In genomic region chr1:161038968-161039721, GRCm38 (mm10) we compare ENCODE assay signal across 10 mouse cellular contexts. TPM values are rescaled to one million over a fixed set of nuclear protein-coding genes. Genes with fewer than 3 reads are reported as not detected.
DNase-seq lines count a peak whose midpoint lies in the region; ATAC-seq and TF ChIP-seq lines count a peak whose summit lies in the region.
"Had no signal": no experiment of that assay in that cellular context is flagged by ENCODE, and none has a peak within 500 bp of the region (broad histone marks: within the 10 kb centered on the region; RNA-seq: fewer than 3 reads in every experiment).

No protein-coding gene starts in this region.

- H3K36me3 ChIP-seq in kidney, embryonic 14.5 days (ENCODE audit: control insufficient read depth, insufficient read depth, low read length) = peaks cover 62% of the 10 kb centered on the region
- H3K36me3 ChIP-seq in kidney, adult 2 months (ENCODE audit: control insufficient read depth, insufficient read depth, low read length) = peaks cover 9% of the 10 kb centered on the region
- H3K36me3 ChIP-seq in intestine, embryonic 15.5 days = peaks cover 2% of the 10 kb centered on the region; the same call in 1 of the 2 replicates
- H3K36me3 ChIP-seq in neural tube, embryonic 11.5 days (ENCODE audit: control insufficient read depth, insufficient read depth, low read length) = peaks cover 6% of the 10 kb centered on the region; the same call in 1 of the 2 replicates

- H3K27ac ChIP-seq in kidney, embryonic 14.5 days (ENCODE audit: low read depth, low read length) = 0 out of 2 replicates have a peak overlapping the region, but pooled peaks have one; percentile 5
- H3K27ac ChIP-seq in kidney, adult 2 months (ENCODE audit: insufficient read depth, low read depth, low read length) = no peak overlapping the region
- H3K27ac ChIP-seq in intestine, embryonic 15.5 days = no peak overlapping the region
- no peak overlapping the region for H3K27ac ChIP-seq in neural tube, embryonic 11.5 days (ENCODE audit: low read depth, low read length)
- H3K27ac ChIP-seq: macrophage had no signal

- DNase-seq in kidney, adult 2 months = no peak
- DNase-seq in embryo, embryonic 9.5 days (ENCODE audit: extremely low spot score) = peak; percentile 84
- peak; percentile 39 for DNase-seq in neural tube, embryonic 11.5 days (ENCODE audit: low spot score)
- DNase-seq in gastrocnemius, postnatal 10 days = no peak
- DNase-seq in kidney, postnatal 4 days = no peak

- no peak overlapping the region for H3K9ac ChIP-seq in kidney, embryonic 14.5 days (ENCODE audit: low read depth, low read length)
- no peak overlapping the region for H3K9ac ChIP-seq in intestine, embryonic 15.5 days
- no peak overlapping the region for H3K9ac ChIP-seq in neural tube, embryonic 11.5 days (ENCODE audit: low read length)
- H3K9ac ChIP-seq: embryonic facial prominence, embryonic 12.5 days had no signal

- H3K9me3 ChIP-seq in kidney, embryonic 14.5 days (ENCODE audit: control insufficient read depth, low read length) = no peaks in the 10 kb centered on the region
- no peaks in the 10 kb centered on the region for H3K9me3 ChIP-seq in intestine, embryonic 15.5 days
- H3K9me3 ChIP-seq in neural tube, embryonic 11.5 days (ENCODE audit: control insufficient read depth, low read length) = no peaks in the 10 kb centered on the region
- H3K9me3 ChIP-seq: embryonic facial prominence, embryonic 12.5 days had no signal

- TF ChIP-seq CTCF in kidney, adult 2 months (conservative IDR thresholded peaks at IDR 0.05; ENCODE audit: insufficient read depth, insufficient read length, low read depth, low read length) = no peak

- WGBS in kidney, embryonic 14.5 days = 17% methylated on average over 3 of the region's 3 CpGs
- WGBS in kidney, adult 2 months = 45% methylated on average over 3 of the region's 3 CpGs
- 14% methylated on average over 3 of the region's 3 CpGs for WGBS in intestine, embryonic 15.5 days
- 9% methylated on average over 3 of the region's 3 CpGs for WGBS in neural tube, embryonic 11.5 days

- ATAC-seq in kidney, embryonic 14.5 days (ENCODE audit: low FRiP score, low TSS enrichment) = no peak; the same call in 1 of the 2 replicates
- peak; percentile 12 for ATAC-seq in intestine, embryonic 15.5 days
- ATAC-seq in neural tube, embryonic 11.5 days (ENCODE audit: insufficient read depth, low FRiP score, low TSS enrichment) = peak; percentile 0; the same call in 1 of the 2 replicates
- ATAC-seq in monocyte, adult 5-6 weeks (replicated peaks; ENCODE audit: insufficient number of reproducible peaks, low FRiP score, low TSS enrichment, poor library complexity, severe bottlenecking) = no peak

- no peak overlapping the region for H3K4me3 ChIP-seq in kidney, embryonic 14.5 days (ENCODE audit: low read length)
- no peak overlapping the region for H3K4me3 ChIP-seq in kidney, adult 2 months (ENCODE audit: insufficient read depth, low read depth, low read length)
- H3K4me3 ChIP-seq in intestine, embryonic 15.5 days (replicated peaks) = no peak overlapping the region
- no peak overlapping the region for H3K4me3 ChIP-seq in neural tube, embryonic 11.5 days (ENCODE audit: low read depth, low read length)

- TF ChIP-seq POLR2A in kidney, adult 2 months (IDR thresholded peaks at IDR 0.05; ENCODE audit: low read depth, low read length) = no peak

- H3K4me2 ChIP-seq in kidney, embryonic 14.5 days (replicated peaks; ENCODE audit: low read depth, low read length) = no peak overlapping the region
- H3K4me2 ChIP-seq in intestine, embryonic 15.5 days (replicated peaks) = no peak overlapping the region
- no peak overlapping the region for H3K4me2 ChIP-seq in neural tube, embryonic 11.5 days (ENCODE audit: low read depth)

- H3K27me3 ChIP-seq in kidney, embryonic 14.5 days (ENCODE audit: control insufficient read depth, insufficient read depth, low read length) = no peaks in the 10 kb centered on the region
- H3K27me3 ChIP-seq in kidney, adult 2 months (replicated peaks; ENCODE audit: control insufficient read depth, insufficient read depth, low read length) = no peaks in the 10 kb centered on the region
- H3K27me3 ChIP-seq in intestine, embryonic 15.5 days (replicated peaks) = no peaks in the 10 kb centered on the region
- no peaks in the 10 kb centered on the region for H3K27me3 ChIP-seq in neural tube, embryonic 11.5 days (ENCODE audit: control insufficient read depth, insufficient read depth, low read length)
- H3K27me3 ChIP-seq: embryonic facial prominence, embryonic 12.5 days had no signal

- peaks cover 2% of the 10 kb centered on the region; the same call in 1 of the 2 replicates for H3K4me1 ChIP-seq in kidney, embryonic 14.5 days (ENCODE audit: control insufficient read depth, insufficient read depth, low read length)
- H3K4me1 ChIP-seq in kidney, adult 2 months (ENCODE audit: control insufficient read depth, insufficient read depth, low read length) = peaks cover 10% of the 10 kb centered on the region
- no peaks in the 10 kb centered on the region for H3K4me1 ChIP-seq in intestine, embryonic 15.5 days (replicated peaks)
- peaks cover 4% of the 10 kb centered on the region for H3K4me1 ChIP-seq in neural tube, embryonic 11.5 days (ENCODE audit: control insufficient read depth, insufficient read depth, low read length)

RNA-seq across cellular contexts. Expression of gene Zbtb37, which starts 4.5 kb away (rescaled TPM):
- polyA plus RNA-seq in kidney, embryonic 14.5 days (2014; fragmentation: Nextera tagmentation; extraction: Ambion mirVana) = 11.0 and 13.3 TPM in 2 replicates
- 1.7 and 1.8 TPM in 2 replicates for polyA plus RNA-seq in kidney, adult 2 months (2012; rRNA removed)
- 6.0 and 8.3 TPM in 2 replicates for polyA plus RNA-seq in intestine, embryonic 15.5 days (2015; fragmentation: Nextera tagmentation; extraction: Ambion mirVana)
- polyA plus RNA-seq in neural tube, embryonic 11.5 days (2014; fragmentation: Nextera tagmentation; extraction: Ambion mirVana) = 9.4 and 12.4 TPM in 2 replicates
- total RNA-seq in monocyte, adult 5-6 weeks (2017) = 13.1 to 20.4 TPM (median 15.5 TPM) in 3 replicates
- total RNA-seq in gastrocnemius, postnatal 10 days (2021) = 10 to 100 TPM in 1 of 2 experiments, 1 to 10 TPM in 1; 7.0 to 12.0 TPM

RNA-seq across cellular contexts. Expression of gene Dars2, which starts 31.3 kb away (rescaled TPM):
- 26.6 and 45.4 TPM in 2 replicates for polyA plus RNA-seq in kidney, embryonic 14.5 days (2014; fragmentation: Nextera tagmentation; extraction: Ambion mirVana)
- 17.9 and 19.1 TPM in 2 replicates for polyA plus RNA-seq in kidney, adult 2 months (2012; rRNA removed)
- 44.9 and 46.9 TPM in 2 replicates for polyA plus RNA-seq in intestine, embryonic 15.5 days (2015; fragmentation: Nextera tagmentation; extraction: Ambion mirVana)
- 51.9 and 54.6 TPM in 2 replicates for polyA plus RNA-seq in neural tube, embryonic 11.5 days (2014; fragmentation: Nextera tagmentation; extraction: Ambion mirVana)
- total RNA-seq in monocyte, adult 5-6 weeks (2017) = 5.7 to 12.4 TPM (median 8.2 TPM) in 3 replicates
- 10 to 100 TPM; 11.3 to 11.8 TPM for total RNA-seq in gastrocnemius, postnatal 10 days (2021)

RNA-seq across cellular contexts. Expression of gene Cenpl, which starts 31.4 kb away (rescaled TPM):
- 32.7 and 36.2 TPM in 2 replicates for polyA plus RNA-seq in kidney, embryonic 14.5 days (2014; fragmentation: Nextera tagmentation; extraction: Ambion mirVana)
- 1.2 and 1.6 TPM in 2 replicates for polyA plus RNA-seq in kidney, adult 2 months (2012; rRNA removed)
- 23.9 and 27.5 TPM in 2 replicates for polyA plus RNA-seq in intestine, embryonic 15.5 days (2015; fragmentation: Nextera tagmentation; extraction: Ambion mirVana)
- polyA plus RNA-seq in neural tube, embryonic 11.5 days (2014; fragmentation: Nextera tagmentation; extraction: Ambion mirVana) = 37.6 and 37.8 TPM in 2 replicates
- total RNA-seq in monocyte, adult 5-6 weeks (2017) = 3.1 to 6.8 TPM (median 4.9 TPM) in 3 replicates
- 1 to 10 TPM; 3.4 TPM for total RNA-seq in gastrocnemius, postnatal 10 days (2021)

Comparison
In these comparisons a context has a peak if more than half of its experiments do, and no peak if none do; other contexts are left out.
1. ATAC-seq: peak in intestine, embryonic 15.5 days (single experiment) and neural tube, embryonic 11.5 days (single experiment); none in kidney, embryonic 14.5 days (single experiment) and monocyte, adult 5-6 weeks (single experiment).
2. DNase-seq: peak in embryo, embryonic 9.5 days (single experiment) and neural tube, embryonic 11.5 days (single experiment); none in kidney, adult 2 months (single experiment), gastrocnemius, postnatal 10 days (single experiment) and kidney, postnatal 4 days (0 of 2).